Mouse (Mus musculus): ENCODE data around the gene Nfkb1. TPM values are rescaled to one million over a fixed set of nuclear protein-coding genes. Genes with fewer than 3 reads are reported as not detected.

The Nfkb1 gene
- polyA plus RNA-seq, 1 experiment = 45.0 TPM

DNA sequence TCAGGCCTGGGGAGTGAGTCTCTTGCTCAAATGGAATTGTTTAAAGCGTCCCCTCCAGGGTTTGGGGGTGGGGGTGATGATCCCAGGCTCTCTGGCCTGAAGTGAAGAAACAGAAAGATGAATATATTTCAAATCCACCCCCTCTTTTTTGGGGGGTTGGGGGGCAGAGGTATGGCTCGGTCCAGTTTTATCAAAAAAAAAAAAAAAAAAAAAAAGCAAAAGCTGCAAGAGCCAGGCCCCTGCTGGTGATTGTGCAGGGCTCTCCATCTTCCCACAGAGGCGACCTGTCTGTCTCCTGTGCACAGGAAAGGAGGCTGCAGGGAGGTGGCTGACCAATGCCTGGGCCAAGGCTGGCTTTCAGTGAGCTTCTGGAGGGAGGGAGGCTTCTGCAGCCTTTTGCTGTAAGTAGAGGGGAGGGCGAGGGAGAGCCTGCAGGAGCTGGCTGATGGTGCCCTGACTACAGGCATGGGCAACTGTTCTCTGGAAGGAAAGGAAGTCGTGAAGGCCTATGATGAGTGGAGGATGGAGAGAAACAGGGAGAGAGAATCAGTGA is 112.7 kb downstream of the Nfkb1 start:
- Histone ChIP-seq H3K27me3 (ENCODE audit: control insufficient read depth, insufficient read depth, insufficient read length) (no peaks in the 10 kb centered on the region), H3ac (ENCODE audit: control insufficient read depth, insufficient read length, low read depth) (no peak overlapping the region), H3K4me3 (ENCODE audit: insufficient read depth, poor library complexity, severe bottlenecking) (no peak overlapping the region), H3K79me2 (ENCODE audit: control insufficient read depth, insufficient read depth) (no peaks in the 10 kb centered on the region), H3K36me3 (ENCODE audit: control insufficient read depth, insufficient read depth) (peaks cover 6% of the 10 kb centered on the region), H3K79me3 (ENCODE audit: low read depth) (no peaks in the 10 kb centered on the region)
- TF ChIP-seq CTCF (IDR thresholded peaks at IDR 0.05; ENCODE audit: control insufficient read depth, insufficient read depth, insufficient read length) (no peak), FOSL1 (IDR thresholded peaks at IDR 0.05; ENCODE audit: insufficient read depth, low read length, poor library complexity, severe bottlenecking) (no peak), MYOD1 (IDR thresholded peaks at IDR 0.05; ENCODE audit: control insufficient read depth, insufficient read length, low read depth) (no peak), MAX (IDR thresholded peaks at IDR 0.05) (no peak), MYOG (IDR thresholded peaks at IDR 0.05; ENCODE audit: control insufficient read depth, extremely low read depth, insufficient read length) (no peak), USF1 (IDR thresholded peaks at IDR 0.05; ENCODE audit: low read depth) (no peak), CEBPB (IDR thresholded peaks at IDR 0.05; ENCODE audit: low read depth) (no peak)

DNA sequence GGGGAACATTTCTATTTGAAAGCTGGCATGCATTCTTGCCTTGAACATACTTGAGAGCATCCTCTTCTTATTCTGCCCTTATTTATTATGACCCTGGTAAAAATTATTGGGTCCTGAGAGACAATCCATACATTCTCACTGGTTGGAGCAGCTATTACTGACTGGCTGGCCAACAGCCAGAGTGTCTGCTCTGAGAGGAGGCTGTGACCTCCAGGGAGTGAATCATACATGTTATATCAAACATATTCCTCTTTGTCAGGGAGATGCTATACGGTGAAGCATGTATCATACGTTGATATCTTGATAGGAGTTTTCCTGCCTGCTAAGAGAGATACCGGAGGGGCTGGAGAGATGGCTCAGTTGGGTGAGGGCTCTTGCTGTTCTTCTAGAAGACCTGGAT is 116.2 kb downstream of the Nfkb1 start:
- Histone ChIP-seq H3K79me3 (ENCODE audit: low read depth) (no peaks in the 10 kb centered on the region), H3K27me3 (ENCODE audit: control insufficient read depth, insufficient read depth, insufficient read length) (no peaks in the 10 kb centered on the region), H3ac (ENCODE audit: control insufficient read depth, insufficient read length, low read depth) (no peak overlapping the region), H3K79me2 (ENCODE audit: control insufficient read depth, insufficient read depth) (no peaks in the 10 kb centered on the region), H3K4me3 (ENCODE audit: insufficient read depth, poor library complexity, severe bottlenecking) (no peak overlapping the region), H3K36me3 (ENCODE audit: control insufficient read depth, insufficient read depth) (no peaks in the 10 kb centered on the region)
- TF ChIP-seq CEBPB (IDR thresholded peaks at IDR 0.05; ENCODE audit: low read depth) = no peak
- TF ChIP-seq MAX (IDR thresholded peaks at IDR 0.05) = no peak
- no peak for TF ChIP-seq USF1 (IDR thresholded peaks at IDR 0.05; ENCODE audit: low read depth)
- TF ChIP-seq CTCF (IDR thresholded peaks at IDR 0.05; ENCODE audit: control insufficient read depth, insufficient read depth, insufficient read length) = no peak
- TF ChIP-seq MYOG (IDR thresholded peaks at IDR 0.05; ENCODE audit: control insufficient read depth, extremely low read depth, insufficient read length) = no peak
- TF ChIP-seq FOSL1 (IDR thresholded peaks at IDR 0.05; ENCODE audit: insufficient read depth, low read length, poor library complexity, severe bottlenecking) = no peak
- TF ChIP-seq MYOD1 (IDR thresholded peaks at IDR 0.05; ENCODE audit: control insufficient read depth, insufficient read length, low read depth) = no peak

- no peaks in the 10 kb centered on the region for H3K27me3 ChIP-seq (ENCODE audit: control insufficient read depth, insufficient read depth, insufficient read length)
- no peak overlapping the region for H3K4me3 ChIP-seq (ENCODE audit: insufficient read depth, poor library complexity, severe bottlenecking)
- TF ChIP-seq MYOD1 (IDR thresholded peaks at IDR 0.05; ENCODE audit: control insufficient read depth, insufficient read length, low read depth) (no peak), MYOG (IDR thresholded peaks at IDR 0.05; ENCODE audit: control insufficient read depth, extremely low read depth, insufficient read length) (no peak), FOSL1 (IDR thresholded peaks at IDR 0.05; ENCODE audit: insufficient read depth, low read length, poor library complexity, severe bottlenecking) (no peak), USF1 (IDR thresholded peaks at IDR 0.05; ENCODE audit: low read depth) (no peak), CEBPB (IDR thresholded peaks at IDR 0.05; ENCODE audit: low read depth) (no peak), CTCF (IDR thresholded peaks at IDR 0.05; ENCODE audit: control insufficient read depth, insufficient read depth, insufficient read length) (no peak), MAX (IDR thresholded peaks at IDR 0.05) (no peak)
- H3ac ChIP-seq (ENCODE audit: control insufficient read depth, insufficient read length, low read depth) = no peak overlapping the region
- H3K36me3 ChIP-seq (ENCODE audit: control insufficient read depth, insufficient read depth) = no peaks in the 10 kb centered on the region
- no peaks in the 10 kb centered on the region for H3K79me2 ChIP-seq (ENCODE audit: control insufficient read depth, insufficient read depth)
- no peaks in the 10 kb centered on the region for H3K79me3 ChIP-seq (ENCODE audit: low read depth)
These were observed 118.3 kb downstream of the Nfkb1 start for GRCm38 (mm10) chr3:135573051-135573450.

DNA sequence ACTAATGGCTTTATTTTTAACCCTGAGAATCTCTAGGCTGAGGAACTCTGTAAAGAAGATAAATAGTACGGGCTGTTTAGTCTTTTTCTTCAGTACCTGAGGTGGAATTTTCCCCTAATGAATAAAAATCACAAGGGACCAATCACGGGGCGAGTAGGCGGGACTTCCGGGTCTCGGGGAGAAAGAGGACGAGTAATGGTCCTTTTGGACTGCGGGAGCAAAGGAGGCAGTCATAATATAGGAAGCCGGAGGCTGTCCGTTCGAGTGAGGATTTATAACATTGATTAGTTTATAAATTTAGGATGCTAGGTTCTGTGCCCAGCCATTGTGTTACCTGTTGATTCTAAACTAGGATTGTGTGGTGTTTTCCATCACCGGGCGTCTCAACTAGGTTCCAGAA is 119.8 kb downstream of the Nfkb1 start:
- Histone ChIP-seq H3K36me3 (ENCODE audit: control insufficient read depth, insufficient read depth) (no peaks in the 10 kb centered on the region), H3K27me3 (ENCODE audit: control insufficient read depth, insufficient read depth, insufficient read length) (no peaks in the 10 kb centered on the region), H3K4me3 (ENCODE audit: insufficient read depth, poor library complexity, severe bottlenecking) (no peak overlapping the region), H3K79me2 (ENCODE audit: control insufficient read depth, insufficient read depth) (no peaks in the 10 kb centered on the region), H3ac (ENCODE audit: control insufficient read depth, insufficient read length, low read depth) (no peak overlapping the region), H3K79me3 (ENCODE audit: low read depth) (no peaks in the 10 kb centered on the region)
- TF ChIP-seq USF1 (IDR thresholded peaks at IDR 0.05; ENCODE audit: low read depth) (no peak), CTCF (IDR thresholded peaks at IDR 0.05; ENCODE audit: control insufficient read depth, insufficient read depth, insufficient read length) (no peak), FOSL1 (IDR thresholded peaks at IDR 0.05; ENCODE audit: insufficient read depth, low read length, poor library complexity, severe bottlenecking) (no peak), MYOG (IDR thresholded peaks at IDR 0.05; ENCODE audit: control insufficient read depth, extremely low read depth, insufficient read length) (no peak), MAX (IDR thresholded peaks at IDR 0.05) (no peak), CEBPB (IDR thresholded peaks at IDR 0.05; ENCODE audit: low read depth) (no peak), MYOD1 (IDR thresholded peaks at IDR 0.05; ENCODE audit: control insufficient read depth, insufficient read length, low read depth) (no peak)

- no peak overlapping the region for H3K4me3 ChIP-seq (ENCODE audit: insufficient read depth, poor library complexity, severe bottlenecking)
- TF ChIP-seq MAX (IDR thresholded peaks at IDR 0.05) (no peak), USF1 (IDR thresholded peaks at IDR 0.05; ENCODE audit: low read depth) (no peak), CEBPB (IDR thresholded peaks at IDR 0.05; ENCODE audit: low read depth) (no peak), FOSL1 (IDR thresholded peaks at IDR 0.05; ENCODE audit: insufficient read depth, low read length, poor library complexity, severe bottlenecking) (no peak), MYOG (IDR thresholded peaks at IDR 0.05; ENCODE audit: control insufficient read depth, extremely low read depth, insufficient read length) (no peak), CTCF (IDR thresholded peaks at IDR 0.05; ENCODE audit: control insufficient read depth, insufficient read depth, insufficient read length) (no peak), MYOD1 (IDR thresholded peaks at IDR 0.05; ENCODE audit: control insufficient read depth, insufficient read length, low read depth) (no peak)
- no peaks in the 10 kb centered on the region for H3K36me3 ChIP-seq (ENCODE audit: control insufficient read depth, insufficient read depth)
- H3K79me2 ChIP-seq (ENCODE audit: control insufficient read depth, insufficient read depth) = no peaks in the 10 kb centered on the region
- no peaks in the 10 kb centered on the region for H3K27me3 ChIP-seq (ENCODE audit: control insufficient read depth, insufficient read depth, insufficient read length)
- H3K79me3 ChIP-seq (ENCODE audit: low read depth) = no peaks in the 10 kb centered on the region
- H3ac ChIP-seq (ENCODE audit: control insufficient read depth, insufficient read length, low read depth) = no peak overlapping the region
These were observed 122.7 kb downstream of the Nfkb1 start for GRCm38 (mm10) chr3:135568633-135569032.

Measured in C2C12 (cell line).